Mouse (Mus musculus) intestine, embryonic 16.5 days (tissue): Measurements from ENCODE around the gene Npm1. TPM values are rescaled to one million over a fixed set of nuclear protein-coding genes. Genes with fewer than 3 reads are reported as not detected.

Experiments
- ATAC-seq: fragments of 200-750 bp; cut with Nextera tagmentation; 2 replicates; pipeline ENCODE4 v1.8.0; 2017; ENCODE audit warnings: moderate TSS enrichment, moderate library complexity
- H3K27ac ChIP-seq: fragments of 300-500 bp; sonication (generic); 2 replicates; pipeline ENCODE4 v1.5.1; 2014; ENCODE audit warnings: mild to moderate bottlenecking, low read length
- H3K27me3 ChIP-seq: fragments of 300-500 bp; sonication (generic); replicated peaks from 2 replicates; pipeline ENCODE4 v1.6.1; 2014; ENCODE audit warnings: low read length, control low read depth, mixed read lengths; ENCODE audit not compliant: control insufficient read depth, insufficient read depth
- H3K36me3 ChIP-seq: fragments of 300-500 bp; sonication (generic); 2 replicates; pipeline ENCODE4 v1.6.1; 2014; ENCODE audit warnings: low read length, control low read depth; ENCODE audit not compliant: control insufficient read depth, insufficient read depth
- H3K4me1 ChIP-seq: fragments of 300-500 bp; sonication (generic); 2 replicates; pipeline ENCODE4 v1.6.1; 2014; ENCODE audit warnings: low read length, control low read depth, mixed read lengths; ENCODE audit not compliant: control insufficient read depth, insufficient read depth
- H3K4me2 ChIP-seq: fragments of 300-500 bp; sonication (generic); 2 replicates; pipeline ENCODE4 v1.6.1; 2014; ENCODE audit warnings: low read depth, low read length, control low read depth
- H3K4me3 ChIP-seq: fragments of 300-500 bp; sonication (generic); 2 replicates; pipeline ENCODE4 v1.5.1; 2014; ENCODE audit warnings: mild to moderate bottlenecking, low read length
- H3K9ac ChIP-seq: fragments of 300-500 bp; sonication (generic); 2 replicates; pipeline ENCODE4 v1.6.1; 2014; ENCODE audit warnings: low read depth, low read length
- H3K9me3 ChIP-seq: fragments of 300-500 bp; sonication (generic); 2 replicates; pipeline ENCODE4 v1.6.1; 2016; ENCODE audit warnings: low read length, control low read depth; ENCODE audit not compliant: control insufficient read depth
- WGBS: fragments of 180-500 bp; shearing (Covaris S2); extraction: QIAGEN DNeasy Blood & Tissue Kit; methylation state at CpG from one replicate; pipeline ENCODE4 v1.1.7; 2014; 5-methylcytosine and 5-hydroxymethylcytosine counted together
- polyA plus RNA-seq: library from polyadenylated mRNA; unstranded; fragments of >200 nt; fragmentation: Nextera tagmentation; extraction: Ambion mirVana; gene quantifications from 2 replicates; pipeline ENCODE4 v1.2.1, GENCODE M21; 2015

Npm1 gene
- polyA plus RNA-seq, 1 experiment from 2014 or later: 790 TPM

- peaks cover 4% of the 10 kb centered on the region for H3K27me3 ChIP-seq
- H3K4me2 ChIP-seq: no peak overlapping the region
- no peaks in the 10 kb centered on the region for H3K36me3 ChIP-seq
- WGBS: 85% methylated on average over 5 of the region's 5 CpGs
- H3K27ac ChIP-seq: no peak overlapping the region
- no peak for ATAC-seq
- no peaks in the 10 kb centered on the region for H3K9me3 ChIP-seq
- no peak overlapping the region for H3K9ac ChIP-seq
- H3K4me1 ChIP-seq: no peaks in the 10 kb centered on the region; the same call in 1 of the 2 replicates
- no peak overlapping the region for H3K4me3 ChIP-seq
These were observed 22.9 kb downstream of the Npm1 start for GRCm38 (mm10) chr11:33140111-33140460.

- ATAC-seq: no peak
- 72% methylated on average over 9 of the region's 9 CpGs for WGBS
- peaks cover 2% of the 10 kb centered on the region; the same call in 1 of the 2 replicates for H3K27me3 ChIP-seq
These were observed 23.4 kb downstream of the Npm1 start for GRCm38 (mm10) chr11:33139458-33140110.

DNA sequence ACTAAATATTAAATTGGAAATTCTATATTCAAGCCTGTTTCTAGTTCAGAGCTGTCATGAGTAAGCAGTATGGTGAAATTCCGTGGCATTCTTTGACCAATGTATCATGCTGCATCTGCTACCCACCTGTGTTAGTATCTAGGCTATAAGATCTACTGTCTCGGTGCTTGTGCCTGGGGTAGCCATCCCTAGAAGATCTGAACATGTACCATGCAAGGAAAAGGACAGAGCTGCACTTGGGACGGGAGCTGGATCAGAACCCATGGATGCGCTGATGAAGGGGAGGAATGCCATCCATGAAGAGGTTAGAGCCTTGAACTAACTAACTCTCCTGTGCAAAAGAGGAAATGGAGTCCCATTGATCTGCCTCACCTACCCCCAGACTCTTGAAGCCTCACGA lies 24.3 kb downstream of the Npm1 start:
- no peak overlapping the region for H3K27ac ChIP-seq
- no peak for ATAC-seq
- no peak overlapping the region for H3K4me3 ChIP-seq
- no peaks in the 10 kb centered on the region for H3K9me3 ChIP-seq
- no peak overlapping the region for H3K9ac ChIP-seq
- no peaks in the 10 kb centered on the region; the same call in 1 of the 2 replicates for H3K27me3 ChIP-seq
- H3K4me1 ChIP-seq: no peaks in the 10 kb centered on the region
- no peak overlapping the region for H3K4me2 ChIP-seq
- WGBS: 88% methylated on average over 5 of the region's 5 CpGs
- no peaks in the 10 kb centered on the region for H3K36me3 ChIP-seq

More at GRCm38 (mm10) chr11:33139458-33140110, 23.4 kb downstream of the Npm1 start:
- Histone ChIP-seq H3K9me3 (no peaks in the 10 kb centered on the region), H3K9ac (no peak overlapping the region), H3K4me3 (no peak overlapping the region), H3K4me2 (no peak overlapping the region), H3K4me1 (no peaks in the 10 kb centered on the region), H3K27ac (no peak overlapping the region), H3K36me3 (no peaks in the 10 kb centered on the region)

GRCm38 (mm10) chr11:33134391-33134986 lies 28.5 kb downstream of the Npm1 start:
- Histone ChIP-seq H3K4me1 (no peaks in the 10 kb centered on the region), H3K9ac (no peak overlapping the region), H3K27ac (no peak overlapping the region), H3K27me3 (no peaks in the 10 kb centered on the region), H3K4me3 (no peak overlapping the region), H3K4me2 (no peak overlapping the region), H3K9me3 (no peaks in the 10 kb centered on the region), H3K36me3 (no peaks in the 10 kb centered on the region)
- ATAC-seq: no peak
- WGBS: 88% methylated on average over 8 of the region's 8 CpGs

GRCm38 (mm10) chr11:33132619-33133338 lies 30.2 kb downstream of the Npm1 start:
- Histone ChIP-seq H3K27ac (no peak overlapping the region), H3K9me3 (no peaks in the 10 kb centered on the region), H3K4me3 (no peak overlapping the region), H3K36me3 (no peaks in the 10 kb centered on the region), H3K9ac (no peak overlapping the region), H3K4me2 (no peak overlapping the region), H3K4me1 (no peaks in the 10 kb centered on the region), H3K27me3 (no peaks in the 10 kb centered on the region)
- no peak for ATAC-seq
- WGBS: 66% methylated on average over 8 of the region's 8 CpGs

DNA sequence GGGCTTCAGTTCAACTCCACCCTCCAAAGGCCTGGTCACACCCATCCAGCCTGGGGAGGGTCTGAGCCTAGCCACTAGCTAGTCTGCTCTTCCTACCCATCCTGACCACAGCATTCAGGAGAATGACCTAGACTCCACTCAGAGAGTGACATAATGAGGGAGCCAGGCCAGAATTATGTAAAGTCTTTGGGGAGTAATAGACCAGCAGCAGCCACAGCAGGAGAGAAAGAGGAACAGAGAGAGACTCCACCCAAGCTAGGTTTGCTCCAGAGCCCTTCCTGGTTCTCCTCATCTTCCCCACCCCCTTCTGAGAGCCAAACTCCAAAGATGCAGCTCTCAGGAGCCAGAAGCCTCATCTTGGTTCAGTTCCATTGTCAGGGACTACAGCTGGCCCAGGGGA lies 35.9 kb downstream of the Npm1 start:
- no peak for ATAC-seq

GRCm38 (mm10) chr11:33122575-33123268 lies 40.3 kb downstream of the Npm1 start:
- Histone ChIP-seq H3K9me3 (no peaks in the 10 kb centered on the region), H3K4me2 (peak overlapping the region; percentile 70), H3K4me1 (0 out of 2 replicates have a peak, but pooled peaks cover 8% of the 10 kb centered on the region), H3K27ac (no peak overlapping the region), H3K9ac (peak overlapping the region; percentile 62), H3K27me3 (no peaks in the 10 kb centered on the region), H3K36me3 (no peaks in the 10 kb centered on the region), H3K4me3 (peak overlapping the region; percentile 43)
- WGBS: 2% methylated on average over 37 of the region's 37 CpGs
- ATAC-seq: peak; percentile 80

More for the DNA sequence above, 35.9 kb downstream of the Npm1 start:
- H3K9me3 ChIP-seq: no peaks in the 10 kb centered on the region
- no peak overlapping the region for H3K4me3 ChIP-seq
- H3K4me2 ChIP-seq: no peak overlapping the region
- 0 out of 2 replicates have a peak, but pooled peaks cover 8% of the 10 kb centered on the region for H3K4me1 ChIP-seq
- no peak overlapping the region for H3K9ac ChIP-seq
- no peak overlapping the region for H3K27ac ChIP-seq
- H3K36me3 ChIP-seq: no peaks in the 10 kb centered on the region
- H3K27me3 ChIP-seq: no peaks in the 10 kb centered on the region

DNA sequence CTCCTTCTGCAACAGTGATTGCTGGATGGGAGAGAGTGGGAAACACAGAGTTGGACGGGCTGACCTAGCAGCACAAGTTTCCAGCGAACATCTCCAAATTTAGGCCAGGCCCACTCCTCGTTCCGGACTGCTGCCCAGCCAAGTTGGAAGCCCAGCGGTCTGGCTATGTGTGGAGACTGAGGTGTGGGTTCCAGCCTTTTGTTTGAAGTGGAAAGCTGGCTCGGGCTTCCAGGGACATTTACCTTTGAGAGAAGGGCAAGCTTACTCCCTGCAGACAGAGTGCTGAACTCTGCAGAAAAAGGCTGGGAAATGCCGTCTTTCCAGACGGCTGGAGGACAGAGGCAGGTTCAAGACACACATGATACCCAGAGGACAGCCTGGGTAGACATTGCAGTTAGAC lies 43.5 kb downstream of the Npm1 start:
- Histone ChIP-seq H3K27ac (no peak overlapping the region), H3K4me3 (no peak overlapping the region), H3K27me3 (no peaks in the 10 kb centered on the region), H3K9ac (no peak overlapping the region), H3K4me1 (0 out of 2 replicates have a peak, but pooled peaks cover 8% of the 10 kb centered on the region), H3K4me2 (no peak overlapping the region), H3K36me3 (no peaks in the 10 kb centered on the region), H3K9me3 (no peaks in the 10 kb centered on the region)
- WGBS: 68% methylated on average over 8 of the region's 8 CpGs
- ATAC-seq: no peak

DNA sequence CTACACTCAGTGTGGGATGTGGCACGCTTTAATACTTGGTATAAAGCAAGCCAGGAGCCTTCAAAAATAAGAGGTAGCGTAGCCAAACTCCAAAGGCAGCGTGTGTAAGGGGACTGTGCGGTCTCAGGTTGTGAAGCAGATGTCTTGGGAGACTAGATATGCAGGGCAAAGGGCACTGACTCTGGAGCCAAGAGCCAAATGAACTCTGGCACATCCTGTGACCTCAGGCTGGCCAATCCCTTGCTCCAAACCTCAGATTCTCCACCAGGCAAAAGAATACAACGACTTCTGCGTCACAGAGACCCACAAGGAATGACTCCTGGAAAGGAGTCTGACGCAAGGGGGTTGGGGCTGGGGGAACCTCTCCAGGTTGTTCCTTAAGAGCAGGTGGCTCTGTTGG lies 43.9 kb downstream of the Npm1 start:
- Histone ChIP-seq H3K27ac (no peak overlapping the region), H3K27me3 (no peaks in the 10 kb centered on the region), H3K36me3 (no peaks in the 10 kb centered on the region), H3K9me3 (no peaks in the 10 kb centered on the region), H3K4me3 (no peak overlapping the region), H3K4me2 (no peak overlapping the region), H3K4me1 (0 out of 2 replicates have a peak, but pooled peaks cover 8% of the 10 kb centered on the region), H3K9ac (no peak overlapping the region)
- WGBS: 75% methylated on average over 7 of the region's 7 CpGs
- ATAC-seq: no peak
